ENCODE assay signal across 8 mouse cellular contexts in genomic region chr2:125505006-125505745, GRCm38 (mm10). TPM values are rescaled to one million over a fixed set of nuclear protein-coding genes. Genes with fewer than 3 reads are reported as not detected.
A peak's percentile ranks its signal among the peaks of the same experiment; 100 is the strongest.
DNase-seq lines count a peak whose midpoint lies in the region; ATAC-seq and TF ChIP-seq lines count a peak whose summit lies in the region.

Gene Gm9913 (plus strand): TSS chr2:125505089.

- peak within 1 kb of the TSS; percentile 88 for H3K27ac ChIP-seq in hindbrain, embryonic 10.5 days
- H3K27ac ChIP-seq in midbrain, postnatal 0 days (ENCODE audit: low read depth, low read length) = peak within 1 kb of the TSS; percentile 70

- H3K4me1 ChIP-seq in hindbrain, embryonic 10.5 days (replicated peaks) = peaks cover 31% of the 10 kb centered on the region
- H3K4me1 ChIP-seq in midbrain, postnatal 0 days (ENCODE audit: insufficient read depth, low read length) = no peaks in the 10 kb centered on the region

- H3K4me3 ChIP-seq in hindbrain, embryonic 10.5 days = peak within 1 kb of the TSS; percentile 72
- H3K4me3 ChIP-seq in midbrain, postnatal 0 days (ENCODE audit: low read depth, low read length) = peak within 1 kb of the TSS; percentile 75

- H3K4me2 ChIP-seq in midbrain, postnatal 0 days (ENCODE audit: low read depth, low read length, poor library complexity, severe bottlenecking) = peak within 1 kb of the TSS; percentile 85

- H3K36me3 ChIP-seq in hindbrain, embryonic 10.5 days = peaks cover 9% of the 10 kb centered on the region
- no peaks in the 10 kb centered on the region for H3K36me3 ChIP-seq in midbrain, postnatal 0 days (ENCODE audit: insufficient read depth, low read length)

- DNase-seq in cerebellum, adult 8-10 months = peak; percentile 2
- DNase-seq in adrenal gland, postnatal 25 days = peak; percentile 56
- peak; percentile 16 to 29 for DNase-seq in frontal cortex, postnatal 14 days (ENCODE audit: low spot score in 2 of 2)
- DNase-seq in hindbrain, embryonic 10.5 days (ENCODE audit: low spot score) = peak; percentile 80
- peak; percentile 6 for DNase-seq in liver
- DNase-seq in midbrain, postnatal 0 days (ENCODE audit: low spot score) = peak; percentile 59
- DNase-seq in urinary bladder, postnatal 36 days (ENCODE audit: low spot score in 2 of 2) = peak; percentile 33 to 60

- peak within 1 kb of the TSS; percentile 77 for H3K9ac ChIP-seq in midbrain, postnatal 0 days (replicated peaks; ENCODE audit: low read length, poor library complexity, severe bottlenecking)

- H3K27me3 ChIP-seq in hindbrain, embryonic 10.5 days (ENCODE audit: insufficient read depth, poor library complexity, severe bottlenecking) = peaks cover 27% of the 10 kb centered on the region
- H3K27me3 ChIP-seq in midbrain, postnatal 0 days (ENCODE audit: insufficient read depth, low read length) = no peaks in the 10 kb centered on the region

- WGBS in hindbrain, embryonic 10.5 days = under 1% methylated on average over 45 of the region's 45 CpGs
- under 1% methylated on average over 45 of the region's 45 CpGs for WGBS in midbrain, postnatal 0 days

- peaks cover 4% of the 10 kb centered on the region; the same call in 1 of the 2 replicates for H3K9me3 ChIP-seq in hindbrain, embryonic 10.5 days
- H3K9me3 ChIP-seq in midbrain, postnatal 0 days (ENCODE audit: low read length) = no peaks in the 10 kb centered on the region

- no peak for TF ChIP-seq CTCF in midbrain, postnatal 0 days (IDR thresholded peaks at IDR 0.05)

- no peak for ATAC-seq in cerebellum, adult (ENCODE audit: insufficient number of reproducible peaks, low FRiP score, low TSS enrichment)
- ATAC-seq in midbrain, postnatal 0 days (ENCODE audit: low FRiP score) = peak; percentile 42; the same call in 1 of the 2 replicates

RNA-seq across cellular contexts. Expression of gene Gm9913, which starts in this region (rescaled TPM):
- not detected in 2 replicates for total RNA-seq in adrenal gland, postnatal 25 days (2021)
- polyA plus RNA-seq in hindbrain, embryonic 10.5 days (2016; fragmentation: Nextera tagmentation; extraction: Ambion mirVana) = 0.17 and 0.21 TPM in 2 replicates
- 0.27 and 0.52 TPM in 2 replicates for total RNA-seq in midbrain, postnatal 0 days (2014; rRNA removed)
- 0.09 and 0.11 TPM in 2 replicates for polyA plus RNA-seq in midbrain, postnatal 0 days (2015; fragmentation: Nextera tagmentation; extraction: Ambion mirVana)

Comparison
In these comparisons a context has a peak if more than half of its experiments do, and no peak if none do; other contexts are left out.
1. Peak in DNase-seq in adrenal gland, postnatal 25 days; RNA of the gene not detected or under 1 TPM.
2. Peak in DNase-seq, H3K4me3 ChIP-seq and H3K27ac ChIP-seq in hindbrain, embryonic 10.5 days; RNA of the gene not detected or under 1 TPM.
3. Peak in DNase-seq, ATAC-seq, H3K4me3 ChIP-seq, H3K27ac ChIP-seq, H3K9ac ChIP-seq and H3K4me2 ChIP-seq in midbrain, postnatal 0 days; RNA of the gene not detected or under 1 TPM.
4. DNase-seq: peak in every context shown above with its lines; median percentile 80 in hindbrain, embryonic 10.5 days; 59 in midbrain, postnatal 0 days; 56 in adrenal gland, postnatal 25 days; 46 in urinary bladder, postnatal 36 days; 22 in frontal cortex, postnatal 14 days; 6 in liver; 2 in cerebellum, adult 8-10 months.